Mouse (Mus musculus): ENCODE data around the gene Srgap1.

The Srgap1 gene

DNA sequence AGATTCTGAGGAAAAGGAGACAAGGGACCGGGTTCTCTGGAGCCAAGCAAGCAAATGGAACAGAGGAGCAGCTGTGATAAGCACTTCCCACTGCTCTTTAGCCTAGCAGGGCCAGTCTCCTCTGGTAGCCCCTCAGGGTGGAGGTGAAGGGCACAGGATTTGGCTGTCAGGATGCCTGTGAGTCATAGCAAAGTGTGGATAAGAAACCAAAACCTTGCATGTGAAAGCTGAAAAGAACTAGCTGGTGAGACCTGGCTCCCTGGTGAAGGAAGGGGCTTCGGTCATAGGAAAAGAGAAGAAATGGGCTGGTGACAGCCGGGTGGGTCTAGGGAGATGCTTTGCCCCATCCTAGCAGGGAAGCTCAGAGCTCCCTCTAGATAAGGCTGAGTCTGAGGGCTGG is 30.5 kb downstream of the Srgap1 start:
- no peak for DNase-seq (ENCODE audit: low spot score)

DNA sequence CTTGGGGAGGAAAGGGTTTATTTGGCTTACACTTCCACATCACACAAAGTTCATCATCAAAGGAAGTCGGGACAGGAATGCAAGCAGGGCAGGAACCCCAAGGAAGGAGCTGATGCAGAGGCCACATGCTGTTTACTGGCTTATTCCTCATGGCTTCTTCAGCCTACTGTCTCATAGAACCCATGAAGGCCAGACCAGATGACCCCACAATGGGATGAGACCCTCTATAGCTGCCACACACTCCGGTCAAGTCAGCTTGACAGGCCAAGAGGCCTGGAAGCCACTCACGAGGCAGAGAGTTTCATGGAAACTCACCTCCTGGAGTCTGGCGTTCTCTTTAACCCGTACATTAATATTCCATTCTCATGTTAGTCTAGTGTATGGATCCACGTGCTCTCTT is 34.8 kb downstream of the Srgap1 start:
- no peak for DNase-seq (ENCODE audit: low spot score)

- peak; percentile 58 for DNase-seq (ENCODE audit: low spot score)
Observed at GRCm38 (mm10) chr10:122008731-122009391, 38.3 kb downstream of the Srgap1 start.

DNA sequence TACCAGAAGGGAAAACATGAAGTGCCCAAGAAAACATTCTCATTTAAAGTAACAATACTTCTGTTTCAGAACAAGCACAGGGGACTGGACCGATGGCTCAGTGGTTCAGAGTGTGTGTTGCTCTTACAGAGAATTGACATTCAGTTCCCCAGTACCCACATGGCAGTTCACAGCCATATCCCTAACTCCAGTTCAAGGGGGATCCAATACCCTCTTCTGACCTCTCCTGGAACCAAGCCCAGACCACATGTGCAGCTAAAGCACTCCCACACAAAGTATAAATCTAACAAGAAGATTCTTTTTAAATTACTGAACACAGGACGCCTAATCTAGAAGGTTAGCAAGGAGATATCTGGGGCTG is 38.8 kb downstream of the Srgap1 start:
- no peak for DNase-seq (ENCODE audit: low spot score)

GRCm38 (mm10) chr10:122006606-122007005 is 40.5 kb downstream of the Srgap1 start:
- DNase-seq (ENCODE audit: low spot score), result no peak

DNA sequence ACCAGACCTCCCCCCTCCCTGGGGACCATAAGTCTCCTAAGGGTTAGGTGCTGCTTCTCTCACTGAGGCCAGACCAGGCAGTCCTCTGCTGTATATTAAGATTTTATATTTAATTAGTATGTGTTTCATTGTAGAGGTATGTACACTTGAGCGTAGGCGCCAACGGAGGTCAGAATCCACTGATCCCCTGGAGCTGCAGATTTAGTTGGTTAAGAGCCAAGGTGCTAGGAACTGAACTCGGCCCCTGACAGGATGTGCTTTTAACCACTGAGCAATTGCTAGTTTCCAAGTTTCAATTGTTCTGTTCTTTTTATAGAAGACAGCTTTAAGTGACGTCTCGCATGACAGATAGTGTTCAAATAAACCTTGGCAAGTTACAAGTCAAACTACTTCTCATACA is 41.0 kb downstream of the Srgap1 start:
- DNase-seq (ENCODE audit: low spot score), result no peak

- DNase-seq (ENCODE audit: low spot score), result no peak
Observed at GRCm38 (mm10) chr10:122005560-122005959, 41.6 kb downstream of the Srgap1 start.

DNA sequence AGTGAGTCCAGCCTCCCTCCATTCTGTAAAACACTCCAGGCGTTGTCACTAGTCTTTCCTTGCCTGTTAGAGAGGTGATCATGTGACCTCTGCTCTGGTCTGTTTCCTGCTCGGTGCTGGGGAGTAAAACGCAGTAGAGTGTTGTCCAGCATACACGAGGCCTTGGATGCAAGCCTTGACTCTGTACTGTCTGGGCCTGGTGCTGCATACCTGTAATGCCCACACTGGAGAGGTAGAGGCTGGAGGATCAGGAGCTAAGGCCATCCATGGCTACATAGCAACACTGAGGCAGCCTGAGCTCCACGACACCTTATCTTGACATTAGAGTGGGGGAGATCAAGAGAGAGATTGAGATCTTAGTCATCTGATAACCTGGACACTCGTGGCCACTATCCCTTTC is 44.2 kb downstream of the Srgap1 start:
- DNase-seq (ENCODE audit: low spot score), result no peak

DNA sequence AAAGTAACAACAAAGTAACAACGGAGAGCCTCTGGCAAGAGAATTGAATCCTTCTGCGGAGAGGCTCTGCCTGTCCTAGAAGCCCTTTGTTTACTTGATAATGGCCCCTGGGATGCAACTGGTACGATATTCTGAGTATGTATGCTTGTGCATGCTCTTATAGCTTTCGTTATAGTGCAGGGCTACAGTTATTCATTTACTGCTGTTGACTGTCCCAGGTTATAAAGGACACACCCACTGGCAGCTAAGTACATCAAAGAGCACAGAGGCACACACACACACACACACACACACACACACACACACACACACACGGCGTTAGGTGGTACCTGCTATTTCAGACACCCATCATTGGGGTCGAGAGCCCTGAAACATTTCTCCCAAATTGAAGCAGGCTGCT is 48.3 kb downstream of the Srgap1 start:
- no peak for DNase-seq (ENCODE audit: low spot score)

DNA sequence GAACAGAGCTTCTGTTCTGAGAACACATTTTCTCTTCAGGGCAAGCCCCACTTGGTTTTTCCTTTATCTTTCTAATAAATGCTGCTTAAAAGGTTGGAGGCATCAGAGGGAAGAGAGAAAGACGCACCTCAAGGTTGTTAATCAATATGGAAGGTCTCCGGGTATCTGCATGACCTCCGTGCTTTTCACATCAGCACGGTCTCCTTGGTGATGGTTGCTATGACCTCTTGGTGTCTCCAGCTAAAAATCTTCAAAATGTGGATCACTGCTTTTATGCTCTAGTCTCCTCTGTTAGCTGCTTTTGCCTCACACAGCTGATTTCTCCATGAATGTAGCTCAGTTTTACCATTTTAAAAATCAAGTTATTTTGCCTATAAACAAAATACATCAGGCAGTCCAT is 50.6 kb downstream of the Srgap1 start:
- no peak for DNase-seq (ENCODE audit: low spot score)

- DNase-seq (ENCODE audit: low spot score), result peak; percentile 22
Observed at GRCm38 (mm10) chr10:121995448-121995847, 51.7 kb downstream of the Srgap1 start.

DNA sequence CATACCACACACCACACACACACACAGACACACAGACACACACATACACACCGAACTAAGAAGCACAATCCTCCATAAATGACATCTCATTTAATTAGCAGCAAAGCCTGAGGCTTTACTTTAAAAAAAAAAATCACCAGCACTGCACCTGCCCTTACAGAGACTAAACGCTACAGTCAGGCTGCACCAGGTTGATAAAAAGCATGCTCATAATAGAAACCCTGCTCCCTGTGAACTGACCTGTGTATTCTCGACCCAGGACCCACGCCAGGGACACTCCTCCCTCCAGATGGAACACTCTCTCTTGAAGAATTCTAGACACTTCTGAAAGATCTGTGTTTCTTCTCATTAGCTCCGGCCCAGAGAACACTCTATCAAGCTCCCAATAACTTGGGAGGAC is 52.5 kb downstream of the Srgap1 start:
- no peak for DNase-seq (ENCODE audit: low spot score)

GRCm38 (mm10) chr10:121992609-121993008 is 54.5 kb downstream of the Srgap1 start:
- no peak for DNase-seq (ENCODE audit: low spot score)

DNA sequence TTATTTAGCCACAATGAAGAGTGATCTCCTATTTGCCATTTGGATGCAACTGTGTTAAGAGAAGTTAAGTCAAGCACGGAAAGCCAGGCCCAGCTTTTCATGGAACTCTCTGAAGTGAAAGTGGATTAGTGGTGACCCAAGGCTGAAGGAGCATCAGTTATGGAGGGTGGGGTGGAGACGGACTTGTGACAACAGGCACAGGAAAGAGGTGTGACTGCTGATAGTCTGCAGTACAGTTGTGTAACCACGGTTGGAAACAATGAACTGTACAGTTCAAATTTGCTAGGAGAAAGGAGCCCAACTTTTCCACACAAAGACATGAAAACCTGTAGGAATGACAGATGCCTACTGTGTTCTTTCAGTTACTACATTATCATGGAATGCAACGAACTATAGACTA is 60.1 kb downstream of the Srgap1 start:
- DNase-seq (ENCODE audit: low spot score), result peak; percentile 5

DNA sequence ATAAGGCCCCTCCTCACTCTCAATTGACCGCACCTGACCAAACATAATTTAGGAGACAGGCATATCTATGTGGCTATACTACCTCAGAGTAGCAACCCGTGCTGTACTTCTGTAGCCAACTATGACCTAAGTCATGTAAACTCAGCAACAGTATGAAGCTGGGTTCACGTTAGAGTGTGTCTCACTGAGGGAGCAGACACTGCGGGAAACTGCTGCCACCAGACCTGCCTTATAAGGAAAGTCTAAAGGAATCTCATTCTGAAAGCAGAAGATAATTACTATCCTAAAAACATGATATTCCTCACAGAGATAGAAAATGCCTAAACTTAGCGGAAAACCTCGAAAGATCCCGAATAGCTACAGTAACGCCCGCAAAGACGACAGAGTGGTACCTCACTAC is 62.2 kb downstream of the Srgap1 start:
- DNase-seq (ENCODE audit: low spot score), result no peak

- DNase-seq (ENCODE audit: low spot score), result no peak
Observed at GRCm38 (mm10) chr10:121983993-121984610, 63.0 kb downstream of the Srgap1 start.

DNA sequence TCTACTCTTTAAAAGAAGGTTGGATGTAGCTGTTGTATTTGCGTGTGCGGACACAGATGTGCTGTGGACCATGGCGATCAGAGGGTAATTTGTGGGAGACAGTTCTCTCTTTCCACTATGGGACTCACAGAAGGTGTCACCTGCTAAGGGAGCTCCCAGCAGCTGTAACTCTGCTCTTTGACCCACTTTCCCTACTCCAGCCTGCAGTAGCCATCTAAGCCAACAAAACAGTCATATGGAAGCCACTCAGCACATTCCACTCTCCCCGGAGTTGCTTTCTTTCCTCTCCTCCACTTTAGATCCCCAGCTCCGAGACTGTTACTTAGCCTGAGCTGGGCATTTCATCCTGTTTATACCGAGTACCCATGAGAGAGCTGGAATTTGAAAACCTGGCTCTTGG is 71.8 kb downstream of the Srgap1 start:
- DNase-seq (ENCODE audit: low spot score), result no peak

- DNase-seq (ENCODE audit: low spot score), result no peak
Observed at GRCm38 (mm10) chr10:121974591-121974990, 72.5 kb downstream of the Srgap1 start.

DNA sequence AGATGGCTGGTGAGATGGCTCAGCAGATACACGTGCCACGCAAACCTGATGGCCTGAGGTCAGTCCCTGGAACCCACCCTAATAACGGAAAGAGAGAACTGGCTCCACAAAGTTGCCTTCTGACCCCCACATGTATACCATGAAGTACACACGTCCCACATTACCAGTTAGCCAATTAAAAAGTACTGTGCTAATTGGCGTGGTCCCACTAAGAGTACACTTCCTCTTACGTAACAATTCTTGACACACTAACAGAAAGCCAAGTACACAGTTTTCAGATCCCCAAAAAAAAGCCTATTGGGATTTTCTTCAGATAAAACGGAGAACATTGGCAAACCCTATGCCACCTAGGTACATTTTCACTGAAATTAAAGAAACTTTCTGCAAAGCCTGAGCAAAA is 73.8 kb downstream of the Srgap1 start:
- no peak for DNase-seq (ENCODE audit: low spot score)

GRCm38 (mm10) chr10:121972249-121972892 is 74.7 kb downstream of the Srgap1 start:
- DNase-seq (ENCODE audit: low spot score), result peak; percentile 12

DNA sequence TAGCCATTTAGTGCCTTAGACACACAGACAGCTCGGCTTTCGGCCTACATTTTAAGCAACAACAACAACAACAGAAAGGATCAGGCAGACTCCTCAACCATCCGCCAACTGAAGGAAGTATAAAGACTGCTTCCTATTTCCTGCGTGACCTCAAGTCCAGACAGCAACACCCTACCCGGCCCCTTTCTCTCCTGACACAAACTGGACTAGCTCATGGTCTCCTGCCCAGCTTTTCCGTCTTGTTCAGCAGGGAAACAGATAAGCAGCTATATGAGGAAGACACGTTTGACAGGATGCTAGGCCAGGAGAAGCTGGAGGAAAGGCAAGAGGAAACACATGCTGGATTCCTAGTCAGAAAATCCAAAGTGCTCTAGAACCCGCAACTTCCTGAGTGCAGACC is 75.5 kb downstream of the Srgap1 start:
- DNase-seq (ENCODE audit: low spot score), result peak; percentile 17

DNA sequence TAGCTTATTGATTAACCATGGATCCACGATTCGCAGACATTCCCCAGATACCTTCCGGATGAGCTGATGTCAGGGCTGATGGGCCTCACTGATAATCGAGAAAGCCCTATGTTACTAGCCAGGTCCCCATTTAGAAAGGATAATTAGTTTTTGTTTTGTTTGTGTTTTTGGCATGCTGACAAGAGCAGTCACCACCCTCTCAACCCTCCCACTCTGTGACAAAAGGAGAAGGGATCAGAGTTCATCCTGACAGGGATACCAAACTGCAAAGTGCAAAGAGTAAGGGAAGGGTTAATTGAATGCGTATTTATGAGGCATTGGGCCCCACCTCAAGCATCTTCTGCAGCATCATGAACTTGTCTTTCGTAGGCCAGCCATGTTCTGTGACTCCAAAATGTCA is 76.2 kb downstream of the Srgap1 start:
- DNase-seq (ENCODE audit: low spot score), result no peak

DNA sequence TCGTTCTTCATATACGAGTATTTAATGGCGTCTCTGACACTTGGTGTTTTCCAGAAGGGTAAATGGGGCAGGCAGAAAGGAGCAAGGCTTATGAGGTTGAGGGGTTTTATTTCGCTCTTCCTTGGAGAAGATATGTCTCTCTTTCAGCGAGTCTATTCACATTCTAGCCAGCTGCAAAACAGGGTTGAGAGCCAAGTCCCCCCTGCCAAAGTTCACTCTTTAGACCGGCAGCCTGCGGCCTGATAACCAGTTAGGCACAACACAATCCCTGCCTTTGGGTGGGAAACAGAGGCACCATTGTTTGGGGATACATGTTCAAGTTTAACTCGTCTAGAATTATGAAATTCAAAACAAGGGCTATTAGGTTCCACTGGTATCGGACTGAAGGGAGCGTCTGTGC is 83.0 kb downstream of the Srgap1 start:
- DNase-seq (ENCODE audit: low spot score), result no peak

DNA sequence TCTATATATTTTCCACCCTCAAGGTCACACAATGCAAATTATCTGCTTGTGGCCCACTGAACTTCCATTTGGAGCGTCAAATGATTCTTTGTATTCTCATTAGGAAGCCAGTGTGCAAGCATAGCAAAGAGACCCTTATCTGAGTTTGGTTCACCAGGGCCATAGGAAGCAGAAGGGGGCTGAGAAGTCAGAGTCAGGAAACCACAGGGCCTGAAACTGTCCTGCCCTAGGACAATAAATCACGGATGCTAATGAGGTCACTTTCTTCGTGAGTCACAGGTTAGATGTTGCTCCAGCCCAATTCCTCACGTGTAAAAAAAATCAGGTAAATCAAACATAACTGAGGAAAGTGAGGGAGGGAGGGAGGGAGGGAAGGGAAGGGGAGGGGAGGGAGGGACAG is 85.1 kb downstream of the Srgap1 start:
- DNase-seq (ENCODE audit: low spot score), result no peak

All from lung, postnatal 25 days (tissue).